Mouse (Mus musculus) erythroblast, embryonic 14.5 days (primary cell): ENCODE results near the gene Pmf1.

ENCODE experiments used
- GATA1 ChIP-seq: IDR thresholded peaks from 2 replicates; pipeline ENCODE4 v1.6.1; 2012; ENCODE audit warnings: low read length, inconsistent platforms, mixed read lengths
- TAL1 ChIP-seq: IDR thresholded peaks from 3 replicates; pipeline ENCODE4 v1.6.1; 2012; ENCODE audit warnings: low read length, inconsistent platforms, mixed read lengths

- no peak for TF ChIP-seq TAL1
- no peak for TF ChIP-seq GATA1
Observed at GRCm38 (mm10) chr3:88448443-88448842, 38.3 kb upstream of the Pmf1 start.
